Mouse (Mus musculus): ENCODE data around the gene Zc3h4.

GRCm38 (mm10) chr7:16366669-16367068 is 34.0 kb upstream of the Zc3h4 start:
- TF ChIP-seq GATA1 (IDR thresholded peaks at IDR 0.05; ENCODE audit: low read length) (no peak), TAL1 (IDR thresholded peaks at IDR 0.05; ENCODE audit: low read length) (no peak)

Data from erythroblast, embryonic 14.5 days (primary cell).